Mouse (Mus musculus) ES-E14 (cell line): ENCODE results near the gene She.

ENCODE experiments used
- CHD2 ChIP-seq: IDR thresholded peaks from 2 replicates; pipeline ENCODE4 v1.6.1; 2014; ENCODE audit warnings: mild to moderate bottlenecking, low read depth, low read length, inconsistent platforms
- HCFC1 ChIP-seq: IDR thresholded peaks from 2 replicates; pipeline ENCODE4 v1.6.1; 2012; ENCODE audit warnings: low read length, inconsistent platforms, borderline replicate concordance; ENCODE audit not compliant: insufficient read depth
- ZNF384 ChIP-seq: IDR thresholded peaks from 2 replicates; pipeline ENCODE4 v1.6.1; 2012; ENCODE audit warnings: low read depth, low read length, inconsistent platforms

DNA sequence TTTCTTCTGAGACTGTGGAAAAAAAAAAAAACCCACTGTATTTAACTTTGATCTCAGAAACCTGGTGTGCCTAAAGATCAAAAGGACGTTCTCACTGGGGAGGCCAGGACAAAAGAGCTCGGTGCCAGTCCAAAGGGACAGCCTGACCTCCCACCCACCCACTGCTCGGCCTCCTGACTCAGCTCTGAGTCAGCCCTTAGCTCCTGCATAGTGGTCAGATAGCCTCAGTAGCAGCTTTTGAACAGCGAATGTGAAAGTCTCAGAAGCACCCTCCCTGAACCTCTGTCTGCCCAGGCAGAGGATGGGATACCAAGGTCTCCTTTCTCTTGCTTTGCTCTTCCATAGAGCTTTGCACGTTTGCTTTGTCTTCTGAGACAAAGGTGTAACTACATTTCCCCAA is 65.4 kb downstream of the She start:
- no peak for TF ChIP-seq ZNF384
- TF ChIP-seq HCFC1 = no peak
- no peak for TF ChIP-seq CHD2
